Mouse (Mus musculus) forelimb bud, embryonic 11.5 days (tissue): ENCODE data around the gene Rcor2.

Source experiments
- DNase-seq: peaks from one replicate; pipeline ENCODE4 v3.0.0-alpha.2; 2012; ENCODE audit warnings: low read depth, low spot score

Gene Rcor2

DNA sequence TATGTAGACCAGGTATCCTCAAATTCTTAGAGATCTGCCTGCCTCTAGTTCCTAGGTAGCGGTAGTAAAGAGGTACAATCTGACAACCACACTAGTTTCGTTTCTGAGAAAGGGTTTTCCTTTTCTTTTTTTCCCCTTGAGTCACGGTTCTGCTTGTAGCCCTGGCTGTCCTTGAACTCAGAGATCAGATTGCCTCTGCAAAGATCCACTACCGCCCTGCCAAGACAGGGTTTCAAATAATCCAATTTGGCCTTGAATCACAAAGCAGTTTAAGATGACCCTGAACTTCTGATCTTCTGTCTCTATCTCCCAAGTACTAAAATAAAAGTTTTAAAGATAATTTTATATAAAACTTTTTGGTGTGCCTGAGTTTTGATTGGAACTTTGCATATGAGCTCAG lies 50.6 kb downstream of the Rcor2 start:
- no peak for DNase-seq

DNA sequence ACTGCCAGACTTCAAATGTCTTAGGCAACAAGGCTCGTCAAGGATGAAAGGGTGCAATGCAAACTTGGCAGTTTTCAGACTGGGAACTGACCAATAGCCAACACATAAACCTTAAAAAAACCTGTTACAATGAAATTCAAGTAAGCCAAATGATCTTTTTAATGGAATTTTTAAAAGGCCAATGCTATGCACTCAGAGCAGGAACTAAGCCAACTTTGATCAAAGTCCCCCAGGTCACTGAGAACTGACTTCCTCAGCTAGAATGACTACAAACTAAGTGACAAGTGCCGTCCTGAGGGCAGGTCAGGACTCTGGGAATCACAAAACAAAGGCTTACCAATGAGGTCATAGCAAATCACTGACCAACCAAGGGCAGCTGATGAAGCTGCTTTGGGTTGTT lies 53.1 kb downstream of the Rcor2 start:
- DNase-seq, result no peak

DNA sequence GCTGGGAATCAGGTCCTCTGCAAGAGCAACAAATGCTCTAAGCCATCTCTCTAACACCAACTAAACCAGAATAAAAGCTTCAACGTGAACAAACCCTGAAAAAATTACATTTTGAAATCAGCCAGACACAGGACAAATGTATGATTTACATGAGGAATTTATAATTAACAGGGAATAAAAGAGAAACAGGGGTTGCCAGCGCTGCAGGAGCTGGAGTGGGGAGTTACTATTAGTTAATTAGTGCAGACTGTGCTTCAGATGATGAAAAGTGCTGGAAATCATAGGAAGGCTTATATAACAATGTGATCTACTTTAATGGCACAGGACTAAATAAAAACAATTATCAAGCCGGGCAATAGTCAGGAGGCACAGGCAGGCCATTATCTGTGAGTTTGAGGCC lies 54.3 kb downstream of the Rcor2 start:
- DNase-seq, result no peak
